Mouse (Mus musculus): ENCODE results near the gene Tspan31. TPM values are rescaled to one million over a fixed set of nuclear protein-coding genes. Genes with fewer than 3 reads are reported as not detected.
A peak's percentile ranks its signal among the peaks of the same experiment; 100 is the strongest.

The Tspan31 gene
- polyA plus RNA-seq, 2 experiments, result 58.3 to 124 TPM

DNA sequence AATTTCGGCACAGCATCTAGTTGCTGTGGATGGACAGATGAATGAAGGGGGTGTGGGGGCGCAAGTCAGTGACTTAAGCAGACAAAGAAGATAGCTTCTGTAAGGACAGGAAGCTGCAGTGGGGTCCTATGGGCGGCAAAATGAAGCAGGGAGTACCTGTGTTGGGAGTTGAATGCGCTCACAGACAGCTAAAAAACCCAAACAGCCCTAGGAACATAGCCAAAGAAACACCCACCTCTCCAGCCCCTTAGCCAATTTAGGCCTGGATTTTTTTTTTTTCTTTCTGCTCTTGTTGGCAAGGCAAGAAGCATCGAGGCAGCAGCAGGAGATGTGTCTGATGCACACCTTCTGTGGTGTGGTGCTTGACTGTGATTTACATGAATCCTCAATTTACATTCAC lies 9.0 kb downstream of the Tspan31 start:
- ATAC-seq (ENCODE audit: low FRiP score, low read depth) (no peak), DNase-seq (ENCODE audit: low spot score) (no peak)
- Histone ChIP-seq H3K9ac (ENCODE audit: low read depth, low read length, severe bottlenecking) (no peak overlapping the region), H3K27me3 (ENCODE audit: control insufficient read depth, insufficient read depth, low read length) (peaks cover 11% of the 10 kb centered on the region; the same call in 1 of the 2 replicates), H3K4me3 (replicated peaks; ENCODE audit: low read length) (no peak overlapping the region), H3K4me1 (ENCODE audit: control insufficient read depth, insufficient read depth, low read length) (peaks cover 11% of the 10 kb centered on the region; the same call in 1 of the 2 replicates), H3K4me2 (replicated peaks; ENCODE audit: low read depth, low read length, severe bottlenecking) (no peak overlapping the region), H3K27ac (replicated peaks; ENCODE audit: low read depth, low read length) (no peak overlapping the region), H3K9me3 (ENCODE audit: control insufficient read depth, low read length) (no peaks in the 10 kb centered on the region), H3K36me3 (ENCODE audit: control insufficient read depth, insufficient read depth, low read length) (peaks cover 32% of the 10 kb centered on the region)
- 48% methylated on average over 5 of the region's 5 CpGs for WGBS
- no peak for TF ChIP-seq POLR2A (IDR thresholded peaks at IDR 0.05; ENCODE audit: borderline replicate concordance, extremely low read depth, insufficient read depth, insufficient read length)

GRCm38 (mm10) chr10:127059968-127060916 lies 9.8 kb downstream of the Tspan31 start, which contains the start of gene March9:
March9 (minus strand) TSS chr10:127060184.
- Histone ChIP-seq H3K9me3 (ENCODE audit: control insufficient read depth, low read length) (no peaks in the 10 kb centered on the region), H3K4me3 (replicated peaks; ENCODE audit: low read length) (peak within 1 kb of the TSS; percentile 75), H3K4me1 (ENCODE audit: control insufficient read depth, insufficient read depth, low read length) (peaks cover 11% of the 10 kb centered on the region; the same call in 1 of the 2 replicates), H3K9ac (ENCODE audit: low read depth, low read length, severe bottlenecking) (peak within 1 kb of the TSS; percentile 79), H3K27me3 (ENCODE audit: control insufficient read depth, insufficient read depth, low read length) (peaks cover 11% of the 10 kb centered on the region; the same call in 1 of the 2 replicates), H3K36me3 (ENCODE audit: control insufficient read depth, insufficient read depth, low read length) (peaks cover 28% of the 10 kb centered on the region), H3K27ac (replicated peaks; ENCODE audit: low read depth, low read length) (no peak within 1 kb of the TSS), H3K4me2 (replicated peaks; ENCODE audit: low read depth, low read length, severe bottlenecking) (peak within 1 kb of the TSS; percentile 94)
- no peak for TF ChIP-seq POLR2A (IDR thresholded peaks at IDR 0.05; ENCODE audit: borderline replicate concordance, extremely low read depth, insufficient read depth, insufficient read length)
- ATAC-seq (ENCODE audit: low FRiP score, low read depth), result no peak
- 1% methylated on average over 33 of the region's 72 CpGs for WGBS
- peak; percentile 70 for DNase-seq (ENCODE audit: low spot score)

DNA sequence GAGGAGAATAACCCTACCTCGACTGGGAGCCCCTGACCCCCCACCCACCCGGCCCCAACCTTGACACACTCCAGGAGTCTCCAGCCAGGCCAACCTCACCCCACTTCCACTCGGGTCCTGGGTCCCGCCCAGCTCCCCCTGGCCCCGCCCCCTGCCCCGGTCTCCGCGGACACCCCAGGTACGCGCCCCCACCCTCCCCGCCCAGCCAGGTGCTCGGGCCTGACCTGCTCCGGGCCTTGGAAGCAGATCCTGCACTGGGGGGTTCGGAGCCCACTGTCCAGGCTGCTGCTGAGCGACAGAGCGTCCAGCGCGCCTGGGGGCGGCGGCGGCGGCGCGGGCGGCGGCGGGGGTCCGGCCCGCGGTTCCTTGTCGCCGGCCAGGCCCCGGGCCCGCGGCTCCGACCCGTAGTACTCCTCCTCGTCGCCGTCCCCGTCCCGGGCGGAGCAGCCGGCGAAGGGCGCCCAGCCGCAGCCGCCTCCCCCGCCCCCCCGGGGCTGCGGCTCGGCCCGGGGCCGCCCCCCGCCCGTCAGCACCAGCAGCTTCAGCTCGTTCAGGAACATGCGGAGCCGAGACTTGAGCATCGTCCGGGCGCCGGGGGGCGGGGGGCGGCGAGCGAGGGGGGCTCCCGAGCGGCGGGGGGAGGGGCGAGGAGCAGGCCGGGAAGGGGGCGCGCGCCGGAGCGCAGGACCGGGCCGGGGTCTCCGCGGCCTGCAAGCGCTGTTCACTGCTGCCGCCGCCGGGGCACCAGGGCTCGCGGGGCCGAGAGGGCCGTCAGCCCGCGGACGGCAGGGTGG lies 10.7 kb downstream of the Tspan31 start:
- H3K4me3 ChIP-seq (replicated peaks; ENCODE audit: low read length), result peak overlapping the region; percentile 75
- peaks cover 19% of the 10 kb centered on the region for H3K36me3 ChIP-seq (ENCODE audit: control insufficient read depth, insufficient read depth, low read length)
- peak overlapping the region; percentile 94 for H3K4me2 ChIP-seq (replicated peaks; ENCODE audit: low read depth, low read length, severe bottlenecking)
- peak overlapping the region; percentile 79 for H3K9ac ChIP-seq (ENCODE audit: low read depth, low read length, severe bottlenecking)
- H3K27ac ChIP-seq (replicated peaks; ENCODE audit: low read depth, low read length), result no peak overlapping the region
- peaks cover 7% of the 10 kb centered on the region; the same call in 1 of the 2 replicates for H3K4me1 ChIP-seq (ENCODE audit: control insufficient read depth, insufficient read depth, low read length)
- H3K9me3 ChIP-seq (ENCODE audit: control insufficient read depth, low read length), result no peaks in the 10 kb centered on the region
- no peak for TF ChIP-seq POLR2A (IDR thresholded peaks at IDR 0.05; ENCODE audit: borderline replicate concordance, extremely low read depth, insufficient read depth, insufficient read length)
- ATAC-seq (ENCODE audit: low FRiP score, low read depth) (no peak), DNase-seq (ENCODE audit: low spot score) (no peak)
- H3K27me3 ChIP-seq (ENCODE audit: control insufficient read depth, insufficient read depth, low read length), result peaks cover 11% of the 10 kb centered on the region; the same call in 1 of the 2 replicates
- WGBS, result 2% methylated on average over 17 of the region's 92 CpGs

DNA sequence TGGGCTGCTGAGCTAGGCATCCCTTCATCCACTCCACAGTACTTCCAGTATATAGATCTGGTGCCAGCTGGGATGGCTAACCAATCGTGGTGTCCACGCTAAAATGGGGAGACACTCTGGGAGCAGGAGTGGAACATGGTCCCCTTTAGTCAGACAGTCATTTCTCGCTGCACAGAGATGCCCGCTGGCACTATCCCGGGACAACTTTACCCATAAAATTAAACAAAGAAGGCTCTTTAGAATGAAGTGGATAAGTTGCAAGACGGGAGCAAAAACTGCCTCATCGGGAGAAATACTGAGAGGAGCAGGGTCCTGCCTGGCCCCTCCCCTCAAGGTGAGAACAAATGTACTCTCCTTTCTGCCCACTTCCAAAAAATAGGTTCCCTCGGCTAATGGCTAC lies 11.4 kb downstream of the Tspan31 start:
- H3K9ac ChIP-seq (ENCODE audit: low read depth, low read length, severe bottlenecking), result peak overlapping the region; percentile 79; the same call in 1 of the 2 replicates
- H3K4me3 ChIP-seq (replicated peaks; ENCODE audit: low read length), result peak overlapping the region; percentile 75
- H3K36me3 ChIP-seq (ENCODE audit: control insufficient read depth, insufficient read depth, low read length), result peaks cover 18% of the 10 kb centered on the region
- peaks cover 11% of the 10 kb centered on the region; the same call in 1 of the 2 replicates for H3K27me3 ChIP-seq (ENCODE audit: control insufficient read depth, insufficient read depth, low read length)
- no peak for ATAC-seq (ENCODE audit: low FRiP score, low read depth)
- no peaks in the 10 kb centered on the region for H3K9me3 ChIP-seq (ENCODE audit: control insufficient read depth, low read length)
- no peak for TF ChIP-seq POLR2A (IDR thresholded peaks at IDR 0.05; ENCODE audit: borderline replicate concordance, extremely low read depth, insufficient read depth, insufficient read length)
- peaks cover 7% of the 10 kb centered on the region; the same call in 1 of the 2 replicates for H3K4me1 ChIP-seq (ENCODE audit: control insufficient read depth, insufficient read depth, low read length)
- peak overlapping the region; percentile 94 for H3K4me2 ChIP-seq (replicated peaks; ENCODE audit: low read depth, low read length, severe bottlenecking)
- DNase-seq (ENCODE audit: low spot score), result no peak
- no peak overlapping the region for H3K27ac ChIP-seq (replicated peaks; ENCODE audit: low read depth, low read length)
- WGBS, result 9% methylated on average over 8 of the region's 8 CpGs

DNA sequence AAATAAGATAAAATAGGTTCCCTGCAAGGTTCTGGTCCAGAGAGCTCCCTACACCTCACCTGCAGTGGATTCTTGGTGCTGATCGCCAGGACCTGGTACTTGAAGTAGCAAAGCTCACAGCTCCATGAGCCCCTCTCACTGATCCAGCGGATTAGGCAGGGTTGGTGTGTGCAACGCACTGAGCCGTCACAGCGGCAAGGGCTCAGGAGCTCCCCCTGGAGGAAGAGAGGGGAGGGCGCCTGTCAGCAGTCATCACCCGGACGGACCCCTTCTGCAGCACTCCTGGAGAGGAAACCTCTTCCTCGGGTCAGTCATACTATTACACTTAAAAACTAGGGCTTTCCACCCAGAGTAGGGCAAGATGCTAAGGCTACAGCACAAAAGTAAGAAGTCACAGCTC lies 11.9 kb downstream of the Tspan31 start:
- H3K9ac ChIP-seq (ENCODE audit: low read depth, low read length, severe bottlenecking), result no peak overlapping the region
- H3K27me3 ChIP-seq (ENCODE audit: control insufficient read depth, insufficient read depth, low read length), result peaks cover 11% of the 10 kb centered on the region; the same call in 1 of the 2 replicates
- no peak for TF ChIP-seq POLR2A (IDR thresholded peaks at IDR 0.05; ENCODE audit: borderline replicate concordance, extremely low read depth, insufficient read depth, insufficient read length)
- H3K27ac ChIP-seq (replicated peaks; ENCODE audit: low read depth, low read length), result no peak overlapping the region
- peaks cover 7% of the 10 kb centered on the region; the same call in 1 of the 2 replicates for H3K4me1 ChIP-seq (ENCODE audit: control insufficient read depth, insufficient read depth, low read length)
- peak overlapping the region; percentile 94 for H3K4me2 ChIP-seq (replicated peaks; ENCODE audit: low read depth, low read length, severe bottlenecking)
- DNase-seq (ENCODE audit: low spot score) (peak; percentile 70), ATAC-seq (ENCODE audit: low FRiP score, low read depth) (0 out of 2 replicates have a peak, but pooled peaks have one; percentile 20)
- peak overlapping the region; percentile 75 for H3K4me3 ChIP-seq (replicated peaks; ENCODE audit: low read length)
- no peaks in the 10 kb centered on the region for H3K9me3 ChIP-seq (ENCODE audit: control insufficient read depth, low read length)
- WGBS, result 2% methylated on average over 9 of the region's 9 CpGs
- H3K36me3 ChIP-seq (ENCODE audit: control insufficient read depth, insufficient read depth, low read length), result peaks cover 18% of the 10 kb centered on the region

Measured in limb, embryonic 14.5 days (tissue).